Comparison of ENCODE assay signal across 8 mouse cellular contexts in genomic region chr1:59316386-59317051, GRCm38 (mm10). TPM values are rescaled to one million over a fixed set of nuclear protein-coding genes. Genes with fewer than 3 reads are reported as not detected.
DNase-seq lines count a peak whose midpoint lies in the region; ATAC-seq and TF ChIP-seq lines count a peak whose summit lies in the region.

No protein-coding gene starts in this region.

- no peaks in the 10 kb centered on the region for H3K9me3 ChIP-seq in hindbrain, embryonic 10.5 days
- H3K9me3 ChIP-seq in liver, postnatal 0 days (ENCODE audit: low read length), result no peaks in the 10 kb centered on the region

- H3K27ac ChIP-seq in gastrocnemius, adult 2 months, result peak overlapping the region; percentile 63
- H3K27ac ChIP-seq in hindbrain, embryonic 10.5 days, result peak overlapping the region; percentile 80
- peak overlapping the region; percentile 29; the same call in 1 of the 2 replicates for H3K27ac ChIP-seq in liver, postnatal 0 days (ENCODE audit: low read depth)

- H3K4me2 ChIP-seq in liver, postnatal 0 days (ENCODE audit: low read depth, low read length), result peak overlapping the region; percentile 54

- peak overlapping the region; percentile 35 for H3K4me3 ChIP-seq in gastrocnemius, adult 2 months
- 0 out of 2 replicates have a peak overlapping the region, but pooled peaks have one; percentile 18 for H3K4me3 ChIP-seq in hindbrain, embryonic 10.5 days
- no peak overlapping the region for H3K4me3 ChIP-seq in liver, postnatal 0 days (ENCODE audit: low read depth, low read length)

- no peak for ATAC-seq in liver, postnatal 0 days

- DNase-seq in gastrocnemius, adult 2 months, result no peak
- DNase-seq in gastrocnemius, postnatal 36 days, result no peak
- DNase-seq in ES-CJ7 (ENCODE audit: low read depth, low spot score), result peak; percentile 72
- peak; percentile 84 for DNase-seq in embryo, embryonic 10.5 days (ENCODE audit: low spot score)
- no peak for DNase-seq in hindbrain, embryonic 10.5 days (ENCODE audit: low spot score)
- no peak for DNase-seq in liver, postnatal 0 days
- DNase-seq in retina, postnatal 7 days (ENCODE audit: low read depth, low spot score), result peak; percentile 53
- DNase-seq in right cerebral cortex, postnatal 10 days (ENCODE audit: low spot score in 2 of 2), result no peak

- no peak overlapping the region for H3K9ac ChIP-seq in liver, postnatal 0 days (replicated peaks)

- TF ChIP-seq CTCF in gastrocnemius, adult 2 months (IDR thresholded peaks at IDR 0.05), result peak; percentile 76
- peak; percentile 78 for TF ChIP-seq CTCF in liver, postnatal 0 days (IDR thresholded peaks at IDR 0.05; ENCODE audit: low read depth)

- WGBS in hindbrain, embryonic 10.5 days, result 4% methylated on average over 6 of the region's 6 CpGs
- 13% methylated on average over 6 of the region's 6 CpGs for WGBS in liver, postnatal 0 days (ENCODE audit: insufficient replicate concordance)

- intact Hi-C loops in gastrocnemius, adult 2 months (cut with DNase I), result loop anchor here (2.0 to 5.0 kb wide), 2 partner anchors 271 to 306 kb away; no protein-coding TSS in a partner anchor
- intact Hi-C loops in gastrocnemius, postnatal 36 days (cut with DNase I), result loop anchor here (1.0 to 5.0 kb wide), 2 partner anchors 166 to 307 kb away; partner anchors contain the start of gene Fzd7

- H3K27me3 ChIP-seq in hindbrain, embryonic 10.5 days (ENCODE audit: insufficient read depth, poor library complexity, severe bottlenecking), result peaks cover 45% of the 10 kb centered on the region
- H3K27me3 ChIP-seq in liver, postnatal 0 days (ENCODE audit: insufficient read depth, low read length), result no peaks in the 10 kb centered on the region

- H3K36me3 ChIP-seq in hindbrain, embryonic 10.5 days, result no peaks in the 10 kb centered on the region
- H3K36me3 ChIP-seq in liver, postnatal 0 days (replicated peaks; ENCODE audit: insufficient read depth, low read length), result no peaks in the 10 kb centered on the region

- no peak for TF ChIP-seq EP300 in liver, postnatal 0 days (IDR thresholded peaks at IDR 0.05; ENCODE audit: low read depth)

- peaks cover 71% of the 10 kb centered on the region for H3K4me1 ChIP-seq in hindbrain, embryonic 10.5 days (replicated peaks)
- H3K4me1 ChIP-seq in liver, postnatal 0 days (ENCODE audit: insufficient read depth), result peaks cover 16% of the 10 kb centered on the region; the same call in 1 of the 2 replicates

RNA-seq across cellular contexts. Expression of gene Cdk15, which starts 59.8 kb away (rescaled TPM):
- total RNA-seq in gastrocnemius, adult 2 months (2021), result under 1 TPM in 1 of 2 experiments, not detected in 1; 0.14 TPM
- not detected for total RNA-seq in gastrocnemius, postnatal 36 days (2021)
- 1.3 and 1.7 TPM in 2 replicates for polyA plus RNA-seq in hindbrain, embryonic 10.5 days (2016; fragmentation: Nextera tagmentation; extraction: Ambion mirVana)
- polyA plus RNA-seq in liver, postnatal 0 days (2015; fragmentation: Nextera tagmentation; extraction: Ambion mirVana), result 0.20 TPM in 1 of 2 replicates, not detected in the other

Comparison
In these comparisons a context has a peak if more than half of its experiments do, and no peak if none do; other contexts are left out.
1. DNase-seq: peak in ES-CJ7 (single experiment), embryo, embryonic 10.5 days (single experiment) and retina, postnatal 7 days (single experiment); none in gastrocnemius, adult 2 months (single experiment), gastrocnemius, postnatal 36 days (0 of 2), hindbrain, embryonic 10.5 days (single experiment), liver, postnatal 0 days (single experiment) and right cerebral cortex, postnatal 10 days (0 of 2).
2. H3K27ac ChIP-seq: peak in every context shown above with its lines; median percentile 80 in hindbrain, embryonic 10.5 days; 63 in gastrocnemius, adult 2 months; 29 in liver, postnatal 0 days.